Mouse (Mus musculus): ENCODE data around the gene Olfr661.
A peak's percentile ranks its signal among the peaks of the same experiment; 100 is the strongest.

Gene Olfr661

GRCm38 (mm10) chr7:104686201-104686600, at the start of gene Olfr661:
Olfr661 (plus strand) TSS chr7:104686501.
- no peak for DNase-seq (ENCODE audit: low read depth, low spot score)
- H3K36me3 ChIP-seq (ENCODE audit: control insufficient read depth, insufficient read depth, low read length, poor library complexity, severe bottlenecking) = no peaks in the 10 kb centered on the region
- no peaks in the 10 kb centered on the region for H3K27me3 ChIP-seq (ENCODE audit: control insufficient read depth, insufficient read depth, low read length, poor library complexity, severe bottlenecking)

GRCm38 (mm10) chr7:104646841-104647482, 39.3 kb upstream of the Olfr661 start, which contains the start of gene Olfr658:
Olfr658 (minus strand) TSS chr7:104647305.
- peak; percentile 69 for DNase-seq (ENCODE audit: low read depth, low spot score)

GRCm38 (mm10) chr7:104666453-104666852, 19.8 kb upstream of the Olfr661 start, which contains the start of gene Olfr659:
Olfr659 (plus strand) TSS chr7:104666753.
- Histone ChIP-seq H3K36me3 (ENCODE audit: control insufficient read depth, insufficient read depth, low read length, poor library complexity, severe bottlenecking) (no peaks in the 10 kb centered on the region), H3K27me3 (ENCODE audit: control insufficient read depth, insufficient read depth, low read length, poor library complexity, severe bottlenecking) (no peaks in the 10 kb centered on the region)
- no peak for DNase-seq (ENCODE audit: low read depth, low spot score)

More at GRCm38 (mm10) chr7:104646841-104647482, 39.3 kb upstream of the Olfr661 start, which contains the start of gene Olfr658:
- Histone ChIP-seq H3K36me3 (ENCODE audit: control insufficient read depth, insufficient read depth, low read length, poor library complexity, severe bottlenecking) (no peaks in the 10 kb centered on the region), H3K27me3 (ENCODE audit: control insufficient read depth, insufficient read depth, low read length, poor library complexity, severe bottlenecking) (no peaks in the 10 kb centered on the region)

All from splenic B cell, adult 2 months (primary cell).